Mouse (Mus musculus): Measurements from ENCODE around the gene Ninj2.

Ninj2 gene

GRCm38 (mm10) chr6:120182160-120182559 lies 89.0 kb downstream of the Ninj2 start:
- no peak for DNase-seq

GRCm38 (mm10) chr6:120183771-120184170 lies 90.6 kb downstream of the Ninj2 start:
- no peak for DNase-seq

GRCm38 (mm10) chr6:120185012-120185730 lies 92.0 kb downstream of the Ninj2 start:
- no peak for DNase-seq

- DNase-seq, result no peak
Measured at GRCm38 (mm10) chr6:120185756-120186155, 92.6 kb downstream of the Ninj2 start.

GRCm38 (mm10) chr6:120186594-120186993 lies 93.4 kb downstream of the Ninj2 start:
- DNase-seq, result no peak

GRCm38 (mm10) chr6:120187587-120188176 lies 94.5 kb downstream of the Ninj2 start:
- DNase-seq, result no peak

GRCm38 (mm10) chr6:120188376-120189235 lies 95.5 kb downstream of the Ninj2 start:
- no peak for DNase-seq

- no peak for DNase-seq
Measured at GRCm38 (mm10) chr6:120189287-120189686, 96.1 kb downstream of the Ninj2 start.

- DNase-seq, result no peak
Measured at GRCm38 (mm10) chr6:120190365-120190764, 97.2 kb downstream of the Ninj2 start.

GRCm38 (mm10) chr6:120190912-120191311 lies 97.8 kb downstream of the Ninj2 start:
- DNase-seq, result no peak

GRCm38 (mm10) chr6:120191396-120192170 lies 98.4 kb downstream of the Ninj2 start:
- DNase-seq, result no peak

- peak; percentile 34 for DNase-seq
Measured at GRCm38 (mm10) chr6:120192211-120192870, 99.2 kb downstream of the Ninj2 start.

- peak; percentile 47 for DNase-seq
Measured at GRCm38 (mm10) chr6:120193174-120193573, 100.0 kb downstream of the Ninj2 start.

- no peak for DNase-seq
Measured at GRCm38 (mm10) chr6:120193793-120194192, 100.6 kb downstream of the Ninj2 start.

GRCm38 (mm10) chr6:120194305-120194704 lies 101.2 kb downstream of the Ninj2 start:
- DNase-seq, result no peak

GRCm38 (mm10) chr6:120194963-120195362 lies 101.8 kb downstream of the Ninj2 start:
- DNase-seq, result no peak

GRCm38 (mm10) chr6:120196837-120197236 lies 103.7 kb downstream of the Ninj2 start:
- DNase-seq, result no peak

- DNase-seq, result peak; percentile 47
Measured at GRCm38 (mm10) chr6:120197964-120198363, 104.8 kb downstream of the Ninj2 start.

GRCm38 (mm10) chr6:120199638-120200394 lies 106.7 kb downstream of the Ninj2 start:
- DNase-seq, result no peak

GRCm38 (mm10) chr6:120201956-120202355 lies 108.8 kb downstream of the Ninj2 start:
- DNase-seq, result no peak

- no peak for DNase-seq
Measured at GRCm38 (mm10) chr6:120202406-120202805, 109.3 kb downstream of the Ninj2 start.

- DNase-seq, result no peak
Measured at GRCm38 (mm10) chr6:120206586-120206985, 113.4 kb downstream of the Ninj2 start.

All from cerebellum, adult 11-12 months (tissue).